Mouse (Mus musculus): Measurements from ENCODE around the gene Acvr1. TPM values are rescaled to one million over a fixed set of nuclear protein-coding genes. Genes with fewer than 3 reads are reported as not detected.

Acvr1 gene
- polyA plus RNA-seq, 3 experiments from 2014 or later = 0.27 to 0.39 (median 0.32) TPM

DNA sequence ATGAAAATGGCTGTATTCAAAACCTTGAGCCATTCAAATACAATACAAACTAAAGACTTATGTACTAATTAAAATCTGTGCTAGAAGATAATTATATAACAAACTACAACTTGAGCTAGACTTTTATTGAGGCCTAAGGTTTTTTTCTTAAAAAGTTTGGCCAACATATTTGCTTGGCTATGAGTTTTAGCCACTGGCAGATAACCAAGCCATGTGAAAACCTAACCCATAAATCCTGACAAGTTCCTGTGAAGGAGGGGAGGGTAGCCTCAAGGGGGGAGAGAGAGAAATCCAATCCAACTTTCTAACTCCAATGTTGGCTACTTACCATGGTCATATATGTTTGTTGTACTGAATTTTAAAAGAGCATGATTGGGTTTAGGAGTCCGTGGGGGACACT lies 48.4 kb downstream of the Acvr1 start:
- no peak for ATAC-seq

DNA sequence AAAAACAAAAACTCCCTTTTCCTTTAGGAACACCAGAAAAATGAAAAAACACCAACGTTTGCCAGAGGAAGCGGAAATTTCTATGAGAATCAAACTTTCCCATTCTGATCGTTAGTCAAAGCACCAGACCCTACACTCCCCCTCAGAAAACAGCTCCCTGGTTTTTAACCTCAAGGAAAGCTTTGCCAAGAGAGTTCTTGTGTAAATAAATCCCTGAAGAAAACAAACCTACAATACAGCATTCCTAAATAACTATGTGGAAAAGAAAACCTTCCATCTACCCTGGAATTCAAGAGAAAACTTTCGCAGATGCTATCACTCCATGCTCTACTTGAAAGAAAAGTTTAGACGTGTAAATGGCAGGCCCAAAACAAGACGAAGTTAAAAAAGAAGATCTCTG lies 50.0 kb downstream of the Acvr1 start:
- no peak for ATAC-seq

DNA sequence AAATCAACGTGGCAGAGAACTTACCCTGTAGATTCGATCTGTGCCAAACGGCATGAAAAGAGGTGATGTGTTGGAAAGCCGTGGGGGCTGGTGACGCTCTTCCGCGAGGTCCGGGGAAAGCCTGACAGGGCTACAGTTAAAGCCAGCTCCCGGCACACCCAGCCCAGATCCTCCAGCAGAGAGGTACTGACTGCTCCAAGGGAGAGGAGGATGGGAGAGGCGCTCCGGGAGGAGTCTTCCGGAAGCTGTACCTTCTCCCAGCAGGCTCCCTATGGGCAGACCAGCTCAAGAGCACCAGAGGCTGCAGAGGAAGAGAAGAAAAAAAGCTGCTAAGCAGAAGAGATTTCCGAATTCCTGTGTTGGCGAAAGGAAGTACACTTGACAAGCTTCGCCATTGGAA lies 51.0 kb downstream of the Acvr1 start:
- no peak for ATAC-seq

DNA sequence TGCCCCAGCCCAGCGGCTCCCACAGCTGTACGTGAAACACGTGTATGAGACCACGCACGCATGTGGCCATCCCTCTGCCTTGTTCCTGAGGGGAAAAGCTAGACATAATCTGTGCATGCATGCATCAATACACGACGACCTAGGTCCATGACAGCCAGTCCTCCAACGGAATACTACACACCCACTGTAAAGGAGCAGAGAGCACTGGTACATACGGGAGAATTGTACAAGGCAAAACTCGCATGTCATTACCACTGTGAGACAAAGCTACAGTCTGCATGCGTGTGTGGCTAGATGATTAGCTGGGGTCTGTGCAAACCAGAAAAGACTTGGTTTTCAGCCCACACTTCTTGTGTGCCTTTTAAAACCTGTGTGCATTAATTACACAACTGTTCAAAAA lies 52.5 kb downstream of the Acvr1 start:
- no peak for ATAC-seq

DNA sequence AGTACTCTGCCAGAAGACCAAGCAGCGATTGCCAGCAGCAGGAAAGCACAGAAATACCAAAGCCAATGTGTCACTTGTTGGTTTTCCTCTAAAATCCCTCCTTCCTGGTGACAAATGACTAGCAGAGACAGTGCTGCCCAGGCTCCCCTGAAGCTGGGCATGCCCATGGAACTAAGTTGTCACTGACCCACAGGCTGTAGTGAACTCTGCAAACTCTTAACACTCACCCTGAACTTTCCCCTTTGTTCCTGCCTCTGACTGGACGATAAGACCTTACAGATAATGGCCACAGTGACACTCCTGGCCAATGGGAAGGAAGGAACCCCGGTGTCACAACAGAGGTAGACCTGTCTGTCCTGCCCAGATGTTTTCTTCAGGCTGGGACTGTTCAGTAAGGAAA lies 53.7 kb downstream of the Acvr1 start:
- ATAC-seq = no peak

DNA sequence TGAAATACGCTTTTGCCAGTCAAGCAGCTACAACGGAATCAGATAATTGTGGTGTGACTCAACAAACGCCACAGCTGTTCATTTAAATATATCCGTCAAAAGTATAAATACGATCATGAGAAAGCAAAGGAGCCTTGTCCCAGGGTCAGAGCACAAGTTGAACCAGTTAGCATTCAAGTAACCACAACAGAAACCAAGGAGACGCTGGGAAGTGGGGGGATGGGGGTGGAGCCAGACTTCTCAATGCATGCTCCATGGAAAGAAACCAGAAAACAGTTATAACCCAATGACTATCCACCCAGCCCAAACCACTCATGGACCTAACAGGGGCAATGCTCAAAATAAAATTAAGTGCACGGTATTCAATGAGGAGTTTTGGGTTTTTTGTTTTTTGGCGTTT lies 56.8 kb downstream of the Acvr1 start:
- ATAC-seq = no peak

DNA sequence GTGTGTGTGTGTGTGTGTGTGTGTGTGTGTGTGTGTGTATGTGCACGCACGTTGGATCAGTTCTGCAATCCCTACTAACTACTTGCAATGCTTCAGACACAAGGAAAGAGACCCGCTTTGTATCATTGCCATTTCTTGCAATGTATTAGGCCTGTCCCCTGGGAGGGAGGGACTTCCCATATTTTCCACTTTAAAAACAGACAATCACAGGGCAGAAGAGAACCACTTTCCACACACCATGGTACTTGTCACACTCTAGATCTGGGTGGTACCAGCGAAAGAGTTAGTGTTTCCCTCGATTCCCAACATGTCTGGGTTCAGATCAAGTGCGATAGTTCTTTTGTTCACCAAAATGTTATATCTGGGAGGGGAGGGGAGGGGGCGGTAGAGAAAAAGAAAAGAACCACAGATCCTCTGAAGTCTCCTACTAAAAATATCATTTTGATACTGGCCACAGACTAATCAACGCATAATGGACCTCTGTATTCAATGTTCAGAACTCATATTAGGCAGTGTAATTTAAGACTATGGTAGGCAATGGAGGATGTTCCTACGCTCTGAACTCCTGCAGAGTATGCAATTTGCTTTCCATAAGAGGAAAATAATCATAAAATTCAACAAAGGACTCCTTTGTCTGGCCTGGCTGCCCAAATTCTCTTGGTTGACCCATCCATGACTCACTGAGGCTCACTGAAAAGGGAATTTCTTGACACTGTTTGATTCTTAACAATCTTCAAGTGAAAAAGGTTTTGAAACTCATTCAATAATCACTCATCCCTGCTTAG lies 61.5 kb downstream of the Acvr1 start:
- no peak for ATAC-seq

DNA sequence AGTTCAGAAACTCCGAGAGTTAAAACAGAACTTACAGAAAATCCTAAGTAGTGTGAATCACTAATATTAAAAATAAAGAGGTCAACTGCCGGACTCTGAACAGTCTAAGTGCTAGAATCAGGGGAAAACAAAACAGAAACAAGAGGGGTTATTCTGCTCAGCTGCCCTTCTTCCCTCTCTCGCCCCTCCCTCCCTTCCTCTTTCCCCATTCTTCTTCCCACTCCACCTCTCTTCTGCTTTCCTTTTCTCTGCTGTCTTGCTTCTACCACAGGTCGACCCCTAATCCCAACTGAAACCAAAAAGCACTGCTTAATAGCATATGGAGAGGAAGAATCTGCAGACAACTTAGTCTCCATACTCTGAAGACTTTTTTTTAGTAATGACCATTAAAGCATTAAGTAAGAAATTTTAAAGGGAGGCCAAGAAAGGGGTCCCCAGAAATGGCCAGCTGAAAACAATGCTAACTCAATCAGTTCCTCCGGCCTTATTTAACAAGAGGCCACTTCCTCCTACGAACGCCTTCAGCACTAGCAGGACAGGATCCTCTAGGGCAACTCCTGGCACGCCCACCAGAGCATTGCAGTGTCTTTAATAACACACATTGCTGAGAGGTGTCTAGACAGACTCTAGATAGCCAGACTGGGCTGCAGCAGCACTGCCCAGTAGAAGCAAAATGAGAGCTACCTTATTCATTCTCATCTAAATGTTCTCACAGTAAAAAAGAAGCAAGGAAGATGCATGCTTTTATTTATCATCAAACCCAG lies 70.1 kb downstream of the Acvr1 start:
- ATAC-seq = no peak

DNA sequence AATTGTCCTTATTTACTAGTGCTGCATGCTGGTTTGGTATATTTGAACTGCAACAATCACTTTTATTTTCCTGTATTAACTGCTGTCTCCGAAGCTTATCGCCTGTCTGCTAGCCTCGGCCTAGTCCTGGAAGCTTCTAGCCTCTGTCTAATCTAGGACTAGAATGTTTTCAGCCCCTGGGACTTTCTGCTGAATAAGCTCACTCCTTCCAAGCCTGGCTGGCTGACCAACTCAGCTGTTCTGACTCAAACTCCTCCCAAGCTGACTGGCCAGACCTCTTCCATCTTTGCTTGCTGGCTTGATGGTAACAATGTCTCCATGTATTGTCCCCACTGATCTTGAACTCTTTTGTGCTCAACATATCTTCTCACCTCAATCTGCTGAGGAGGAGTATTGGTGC lies 71.7 kb downstream of the Acvr1 start:
- ATAC-seq = no peak

DNA sequence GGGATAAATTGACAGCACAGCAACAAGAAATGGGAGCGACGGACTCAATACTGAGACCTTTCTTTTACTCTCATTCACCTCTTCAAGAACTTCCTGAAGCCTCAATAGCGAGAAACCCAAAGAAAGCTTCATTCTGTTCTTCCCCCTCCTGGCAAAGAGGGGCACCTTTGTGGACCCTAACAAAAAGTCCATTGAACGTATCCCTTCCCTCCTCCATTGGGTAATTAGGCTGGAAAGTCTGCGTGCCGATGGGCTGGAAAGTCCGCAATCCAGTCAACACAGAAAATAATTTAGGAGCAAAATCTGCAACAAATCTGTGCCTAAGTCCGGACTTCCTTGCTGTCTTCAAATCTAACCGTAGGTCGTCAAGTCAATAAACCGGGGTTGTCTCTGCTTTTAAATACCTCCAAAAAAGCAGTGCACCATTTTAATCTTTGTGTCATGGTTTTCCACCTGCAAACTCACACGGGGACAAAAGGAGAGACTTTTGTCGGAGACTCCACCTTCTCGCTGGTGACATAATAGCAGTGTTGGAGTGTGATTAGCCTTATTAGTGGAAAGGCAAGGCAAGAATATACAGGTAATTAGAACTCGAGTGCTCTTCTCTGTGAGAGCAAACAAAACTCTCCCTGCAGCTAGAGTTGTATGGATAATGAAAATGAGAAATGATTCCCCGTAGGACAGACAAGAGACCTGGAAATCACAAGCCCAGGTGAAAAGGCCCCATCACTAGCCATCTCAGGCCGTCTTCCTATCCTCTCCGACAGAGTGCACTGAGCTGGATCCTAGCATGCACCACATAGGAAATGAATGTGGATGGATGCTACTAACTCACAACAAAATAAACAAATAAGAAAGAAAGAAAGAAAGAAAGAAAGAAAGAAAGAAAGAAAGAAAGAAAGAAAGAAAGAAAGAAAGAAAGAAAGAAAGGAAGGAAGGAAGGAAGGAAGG lies 73.0 kb downstream of the Acvr1 start:
- ATAC-seq = no peak

DNA sequence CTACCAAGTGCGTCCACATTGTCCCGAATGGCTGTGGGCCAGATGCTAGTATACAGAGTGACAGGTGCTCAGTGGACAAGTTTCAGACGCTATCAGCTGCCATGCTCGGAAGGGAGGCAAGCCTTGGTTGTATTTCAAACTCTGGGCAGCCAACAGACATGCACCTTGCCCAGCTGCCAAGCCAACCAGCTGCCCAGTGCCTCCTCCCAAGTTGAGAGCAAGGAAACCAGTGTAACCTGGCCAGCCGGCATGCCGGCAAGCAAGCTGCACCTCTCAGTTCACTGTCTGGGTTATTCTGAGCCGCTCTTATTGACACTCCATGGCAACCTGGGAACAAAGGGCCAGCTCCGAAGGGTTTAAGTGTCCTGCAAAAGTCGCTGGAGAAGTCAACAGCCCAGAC lies 77.7 kb downstream of the Acvr1 start:
- no peak for ATAC-seq

DNA sequence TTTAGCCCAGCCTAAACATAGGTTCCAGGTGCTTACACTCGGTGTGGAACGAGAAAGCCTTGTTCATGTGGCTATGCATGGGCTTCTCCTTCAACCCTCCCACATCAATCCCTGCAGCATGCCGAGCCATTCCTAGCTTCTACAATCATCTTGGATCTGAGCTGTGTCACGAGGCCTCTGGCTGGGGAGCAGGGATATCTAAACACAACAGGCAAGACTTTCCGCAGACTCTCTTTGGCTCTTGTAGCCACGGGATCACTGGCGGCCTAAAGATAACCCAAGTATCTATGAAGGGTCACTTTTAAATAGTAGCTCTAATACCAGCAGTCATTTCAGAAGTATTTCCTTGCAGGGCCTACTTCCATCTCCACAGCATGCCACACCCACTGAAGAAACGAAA lies 78.6 kb downstream of the Acvr1 start:
- ATAC-seq = no peak

DNA sequence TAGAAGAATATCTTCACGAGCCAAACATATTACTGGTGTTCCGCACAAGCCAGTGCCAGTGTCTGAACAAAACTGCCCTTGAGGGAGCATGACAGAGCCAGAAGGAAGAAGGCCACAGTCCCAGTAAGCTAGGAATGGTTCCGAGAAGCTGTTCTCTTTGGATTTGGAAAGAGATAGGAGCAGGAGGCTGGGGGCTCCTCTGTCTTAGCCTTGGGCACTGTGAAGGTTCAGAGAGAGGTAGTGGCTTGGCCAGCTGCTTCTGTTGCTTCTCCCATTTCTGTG lies 79.7 kb downstream of the Acvr1 start:
- no peak for ATAC-seq

DNA sequence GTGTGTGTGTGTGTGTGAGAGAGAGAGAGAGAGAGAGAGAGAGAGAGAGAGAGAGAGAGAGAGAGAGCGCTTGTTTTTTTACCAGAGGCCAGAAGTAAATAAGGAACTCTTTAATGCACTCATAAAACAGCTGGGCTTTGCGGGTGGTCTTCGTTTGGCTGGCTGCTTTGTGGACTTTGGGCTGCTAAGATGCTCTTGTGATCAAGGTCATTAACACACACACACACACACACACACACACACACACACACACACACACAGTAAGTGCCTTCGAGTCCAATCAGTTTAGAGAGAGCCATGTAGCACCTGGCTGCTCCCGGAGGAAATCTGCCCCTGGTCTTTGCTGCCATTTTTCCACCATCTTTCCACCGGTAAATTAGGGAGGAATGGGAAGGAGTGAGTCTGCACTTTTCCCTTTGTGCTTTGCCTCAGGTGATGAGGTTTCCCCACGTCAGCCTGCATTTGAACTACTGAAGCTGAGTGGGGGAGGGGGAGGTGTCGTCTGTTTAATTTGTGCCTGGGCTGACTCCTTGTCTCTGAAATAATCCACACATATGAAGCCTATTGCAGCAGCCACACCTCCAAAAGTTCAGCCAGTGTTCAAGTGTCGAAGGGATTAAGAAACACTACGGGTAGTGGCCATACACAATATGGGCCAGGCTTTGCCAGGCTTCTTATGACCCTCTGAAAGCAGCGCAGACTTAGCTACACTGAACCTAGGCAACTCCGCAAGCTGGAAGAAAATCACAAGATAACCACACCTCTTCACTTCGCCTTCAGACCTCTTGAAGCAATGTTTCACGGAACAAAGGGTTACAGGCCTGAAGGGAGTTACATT lies 80.3 kb downstream of the Acvr1 start:
- ATAC-seq = no peak

DNA sequence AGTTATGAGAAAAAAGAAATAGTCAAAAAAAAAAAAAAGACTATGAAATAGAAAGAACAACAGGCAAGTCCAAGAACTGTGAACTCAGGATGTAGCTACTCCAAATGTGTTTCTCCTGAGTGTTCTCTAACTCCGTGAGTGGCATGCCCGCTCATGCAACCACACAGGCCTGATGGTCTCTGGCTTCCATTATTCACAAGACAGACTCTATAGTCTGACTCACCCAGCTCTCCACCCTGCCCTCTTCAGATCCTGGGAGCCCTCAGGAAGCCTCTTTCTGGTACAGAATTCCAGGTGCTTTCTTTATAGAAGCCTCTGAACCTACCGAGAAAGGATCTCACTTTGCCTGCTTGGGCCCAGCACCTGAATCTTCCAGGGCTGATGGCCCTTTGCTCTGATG lies 81.3 kb downstream of the Acvr1 start:
- no peak for ATAC-seq

DNA sequence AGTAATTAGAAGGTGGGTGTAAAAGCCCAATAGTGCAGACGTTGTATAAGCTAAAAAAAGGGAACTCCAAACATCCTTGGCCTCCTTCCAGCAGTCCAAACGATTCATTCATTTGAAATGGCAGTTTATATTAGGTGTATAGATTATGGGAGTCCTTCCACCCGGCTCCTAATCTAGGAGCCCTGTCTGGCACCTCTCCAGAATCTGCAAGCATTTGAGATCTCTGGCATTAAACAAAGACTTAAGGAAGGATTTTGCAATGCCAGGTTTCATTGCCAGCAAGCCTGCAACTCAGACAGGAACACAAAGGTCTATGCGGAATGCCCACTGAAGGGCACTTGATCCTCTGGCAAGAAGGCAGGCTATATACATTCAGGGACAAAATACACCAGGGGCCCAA lies 81.8 kb downstream of the Acvr1 start:
- no peak for ATAC-seq

DNA sequence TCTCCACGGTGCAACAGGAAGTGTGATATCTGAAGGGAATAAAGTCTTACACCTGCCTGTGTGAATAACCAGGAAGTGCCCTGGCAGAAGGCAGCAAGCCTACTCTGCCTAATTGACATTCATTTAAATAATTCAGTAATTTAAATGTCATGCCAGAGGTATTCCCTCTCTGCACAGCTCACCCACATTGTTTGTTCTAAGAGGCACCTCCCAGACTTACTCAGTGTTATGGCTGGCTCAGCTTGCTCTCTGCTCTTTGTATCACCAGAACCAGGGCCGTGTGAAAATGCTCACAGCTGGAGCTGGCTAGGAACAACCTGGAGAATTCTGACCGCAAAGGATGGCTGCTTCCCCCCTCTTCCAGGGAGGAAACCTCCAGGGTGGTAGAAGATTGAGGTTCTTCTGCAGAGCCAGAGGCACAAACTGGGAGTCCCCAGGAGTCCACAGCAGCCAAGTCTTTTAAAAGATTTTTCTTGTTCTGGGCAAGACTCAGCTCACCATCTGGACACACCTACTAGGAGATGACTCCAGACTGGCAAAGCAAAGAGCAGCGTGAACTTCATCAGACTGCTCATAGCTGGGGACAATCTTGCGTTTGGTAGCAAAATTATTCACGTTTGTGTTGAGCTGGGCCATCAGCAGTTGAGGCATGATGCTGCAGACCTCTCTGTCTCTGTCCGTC lies 82.5 kb downstream of the Acvr1 start:
- ATAC-seq = no peak

DNA sequence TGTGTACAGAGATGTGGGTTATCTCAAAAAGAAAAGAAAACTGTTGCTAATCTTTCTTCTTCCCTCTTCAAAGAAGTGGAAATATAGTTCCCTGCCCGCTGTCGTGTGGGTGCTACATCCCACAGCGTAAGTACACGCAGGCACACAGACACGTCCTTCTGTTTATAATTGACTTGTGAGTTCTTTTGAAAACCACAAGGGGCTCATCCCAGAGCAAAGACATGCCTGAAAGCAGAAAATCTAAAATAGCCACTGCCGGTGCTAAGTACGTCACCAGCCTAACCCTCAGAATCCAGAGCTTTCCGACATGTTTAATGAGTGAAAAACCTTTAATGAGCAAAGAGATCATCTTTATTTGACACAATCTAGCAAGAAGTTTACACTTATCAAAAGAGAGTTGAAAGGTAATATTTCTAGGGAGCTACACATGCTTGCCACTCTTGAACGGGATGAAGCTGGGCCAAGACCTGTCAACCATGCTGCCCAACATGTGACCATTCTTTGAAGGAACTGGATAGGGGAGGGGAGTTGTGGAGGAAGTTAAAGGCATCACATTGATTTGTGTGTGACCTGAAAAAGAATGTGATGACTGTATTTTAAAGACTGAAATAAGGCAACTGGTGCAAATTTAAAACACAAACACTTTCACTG lies 85.4 kb downstream of the Acvr1 start:
- no peak for ATAC-seq

DNA sequence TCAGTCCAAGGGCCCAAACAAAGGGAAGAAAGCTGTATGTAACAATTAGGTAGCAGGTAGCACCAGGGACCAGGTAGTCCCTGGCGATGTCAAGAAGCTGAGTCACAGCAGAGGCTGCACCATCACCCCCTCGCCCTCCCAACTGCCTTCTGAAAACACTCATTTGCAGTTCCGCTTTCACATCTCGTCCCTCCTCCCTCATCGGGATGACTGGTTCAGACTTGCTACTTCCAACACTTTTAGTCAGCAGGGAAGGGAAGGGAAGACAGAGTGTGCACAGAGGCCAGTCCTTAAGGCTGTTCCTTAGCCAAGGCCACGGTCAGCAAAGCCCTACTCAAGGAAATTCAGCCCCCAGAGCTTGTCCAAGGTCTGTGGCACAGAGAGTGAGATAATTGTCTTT lies 86.2 kb downstream of the Acvr1 start:
- no peak for ATAC-seq

DNA sequence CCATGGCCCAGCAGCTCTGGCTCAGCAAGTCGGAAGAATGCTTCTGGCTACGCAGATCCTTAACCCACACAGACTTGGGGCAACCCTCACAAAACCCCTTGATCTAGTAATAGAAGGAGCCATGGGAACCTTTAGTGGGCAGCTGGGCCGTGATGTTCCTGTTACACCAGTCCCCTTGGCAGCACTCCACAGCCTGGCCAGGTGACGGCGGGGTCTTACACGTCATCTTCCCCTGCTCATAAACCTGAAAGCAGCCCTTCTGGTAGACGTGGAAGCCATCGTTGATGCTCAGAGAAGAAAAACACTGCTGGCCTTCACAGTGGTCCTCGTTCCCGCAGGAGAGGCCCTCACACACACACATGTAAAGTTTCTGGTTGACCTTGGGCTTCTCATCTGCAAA lies 87.4 kb downstream of the Acvr1 start:
- ATAC-seq = no peak

DNA sequence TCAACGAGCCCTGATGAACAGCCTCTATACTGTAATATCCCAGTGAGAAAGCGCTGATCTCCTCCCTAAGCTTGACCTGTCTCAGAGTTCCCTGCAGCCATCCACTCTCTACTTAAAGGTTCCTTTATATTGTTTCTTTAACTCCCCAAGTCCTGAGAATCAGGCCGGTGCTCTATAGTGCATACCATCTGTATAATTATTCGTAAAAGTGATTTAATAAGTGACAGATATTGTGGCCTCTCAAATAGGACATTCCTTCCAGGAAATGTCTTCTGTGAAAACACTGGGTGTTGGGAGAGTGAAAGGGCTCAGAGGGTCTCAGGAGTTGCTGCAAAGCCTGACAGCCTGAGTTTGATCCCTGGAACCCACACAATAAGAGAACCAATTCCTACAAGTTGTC lies 88.8 kb downstream of the Acvr1 start:
- no peak for ATAC-seq

Measured in inflammation-experienced regulatory T-cells, adult 6 months (primary cell).